Mouse (Mus musculus): Measurements from ENCODE around the gene Tatdn3. TPM values are rescaled to one million over a fixed set of nuclear protein-coding genes. Genes with fewer than 3 reads are reported as not detected.

The Tatdn3 gene
- polyA plus RNA-seq, 1 experiment from 2014 or later: 16.9 TPM

DNA sequence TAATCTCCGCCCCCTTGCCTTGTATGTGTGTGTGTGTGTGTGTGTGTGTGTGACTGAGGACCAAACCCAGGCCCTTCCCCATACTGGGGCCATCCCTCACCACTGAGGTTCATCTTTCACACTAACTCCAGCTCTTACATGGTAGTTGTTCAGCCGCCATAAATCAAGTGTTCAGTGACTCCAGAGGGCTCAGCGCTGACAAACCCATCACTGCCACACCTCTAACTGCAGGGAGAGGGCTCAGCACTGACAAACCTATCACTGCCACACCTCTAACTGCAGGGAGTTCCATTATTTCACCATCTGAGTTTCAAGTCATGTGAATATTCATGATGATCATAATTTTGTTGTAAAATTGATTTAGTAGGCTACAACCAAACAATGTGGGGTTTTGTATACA, 9.2 kb downstream of the Tatdn3 start:
- H3K9ac ChIP-seq (ENCODE audit: low read depth, low read length): no peak overlapping the region
- 94% methylated on average over 3 of the region's 3 CpGs for WGBS
- H3K27me3 ChIP-seq (replicated peaks; ENCODE audit: control insufficient read depth, insufficient read depth, low read length): no peaks in the 10 kb centered on the region
- H3K9me3 ChIP-seq (ENCODE audit: control insufficient read depth, low read length): no peaks in the 10 kb centered on the region
- no peak overlapping the region for H3K27ac ChIP-seq (ENCODE audit: low read depth, low read length)
- no peaks in the 10 kb centered on the region for H3K36me3 ChIP-seq (ENCODE audit: control insufficient read depth, insufficient read depth, low read length)
- no peaks in the 10 kb centered on the region for H3K4me1 ChIP-seq (ENCODE audit: control insufficient read depth, insufficient read depth, low read depth, low read length)
- no peak overlapping the region for H3K4me2 ChIP-seq (ENCODE audit: low read length)
- ATAC-seq: no peak
- H3K4me3 ChIP-seq (ENCODE audit: low read length): no peak overlapping the region

DNA sequence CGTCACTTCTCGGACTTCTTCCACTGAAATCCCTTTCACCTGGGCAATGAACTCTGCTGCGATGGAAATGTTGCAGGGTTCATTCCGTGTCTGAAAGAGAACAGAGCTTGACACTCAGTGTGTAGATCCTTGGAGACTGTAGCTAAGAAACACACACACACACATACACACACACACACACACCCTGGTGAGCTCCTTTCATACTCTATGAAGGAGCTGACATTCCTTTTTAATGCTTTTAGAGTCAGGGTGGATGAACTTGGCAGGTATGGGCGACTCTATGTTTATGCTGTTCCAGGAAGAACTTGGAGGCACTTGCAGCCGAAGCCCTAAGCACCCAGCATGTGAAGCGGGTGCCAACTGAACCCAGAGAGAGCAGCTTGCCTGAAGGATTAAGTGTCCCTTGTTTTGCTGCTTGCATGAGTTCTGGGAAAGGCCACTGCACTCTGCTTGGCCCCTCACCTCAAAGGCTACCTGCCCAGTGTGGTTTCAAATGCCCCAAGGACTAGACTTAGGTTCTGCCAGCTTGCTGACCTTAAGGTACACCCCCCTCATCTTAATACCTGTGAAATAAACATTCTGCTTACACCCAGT, 16.4 kb downstream of the Tatdn3 start:
- no peak overlapping the region for H3K9ac ChIP-seq (ENCODE audit: low read depth, low read length)

DNA sequence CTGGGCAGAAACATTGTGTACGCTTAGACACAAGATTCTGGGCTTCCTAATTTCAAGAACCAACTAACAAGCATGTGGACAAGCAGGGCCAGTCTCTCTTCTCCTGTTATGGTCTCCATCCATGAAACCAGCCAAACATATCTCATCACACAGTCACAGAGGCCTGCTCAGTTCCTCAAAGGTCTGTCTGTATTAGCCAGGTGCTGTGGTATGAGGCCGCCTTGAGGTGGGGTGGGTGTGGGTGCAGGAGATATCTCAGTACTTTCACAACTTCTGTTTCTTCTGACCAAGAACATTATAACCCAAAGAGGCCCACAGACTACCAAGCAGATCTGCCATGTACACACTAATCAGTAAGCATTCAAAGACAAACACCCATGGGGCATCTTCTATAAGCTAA, 17.5 kb downstream of the Tatdn3 start:
- Histone ChIP-seq H3K4me2 (ENCODE audit: low read length) (no peak overlapping the region), H3K4me3 (ENCODE audit: low read length) (no peak overlapping the region), H3K27me3 (replicated peaks; ENCODE audit: control insufficient read depth, insufficient read depth, low read length) (no peaks in the 10 kb centered on the region), H3K36me3 (ENCODE audit: control insufficient read depth, insufficient read depth, low read length) (no peaks in the 10 kb centered on the region), H3K27ac (ENCODE audit: low read depth, low read length) (no peak overlapping the region), H3K9ac (ENCODE audit: low read depth, low read length) (no peak overlapping the region), H3K9me3 (ENCODE audit: control insufficient read depth, low read length) (no peaks in the 10 kb centered on the region), H3K4me1 (ENCODE audit: control insufficient read depth, insufficient read depth, low read depth, low read length) (no peaks in the 10 kb centered on the region)
- 98% methylated on average over 2 of the region's 2 CpGs for WGBS
- ATAC-seq: no peak

More for the DNA sequence above, 16.4 kb downstream of the Tatdn3 start:
- H3K4me2 ChIP-seq (ENCODE audit: low read length): no peak overlapping the region
- no peaks in the 10 kb centered on the region for H3K36me3 ChIP-seq (ENCODE audit: control insufficient read depth, insufficient read depth, low read length)
- no peaks in the 10 kb centered on the region for H3K27me3 ChIP-seq (replicated peaks; ENCODE audit: control insufficient read depth, insufficient read depth, low read length)
- H3K4me1 ChIP-seq (ENCODE audit: control insufficient read depth, insufficient read depth, low read depth, low read length): no peaks in the 10 kb centered on the region
- H3K27ac ChIP-seq (ENCODE audit: low read depth, low read length): no peak overlapping the region
- peak; percentile 64; the same call in 1 of the 2 replicates for ATAC-seq
- no peak overlapping the region for H3K4me3 ChIP-seq (ENCODE audit: low read length)
- no peaks in the 10 kb centered on the region for H3K9me3 ChIP-seq (ENCODE audit: control insufficient read depth, low read length)
- WGBS: 72% methylated on average over 7 of the region's 7 CpGs

DNA sequence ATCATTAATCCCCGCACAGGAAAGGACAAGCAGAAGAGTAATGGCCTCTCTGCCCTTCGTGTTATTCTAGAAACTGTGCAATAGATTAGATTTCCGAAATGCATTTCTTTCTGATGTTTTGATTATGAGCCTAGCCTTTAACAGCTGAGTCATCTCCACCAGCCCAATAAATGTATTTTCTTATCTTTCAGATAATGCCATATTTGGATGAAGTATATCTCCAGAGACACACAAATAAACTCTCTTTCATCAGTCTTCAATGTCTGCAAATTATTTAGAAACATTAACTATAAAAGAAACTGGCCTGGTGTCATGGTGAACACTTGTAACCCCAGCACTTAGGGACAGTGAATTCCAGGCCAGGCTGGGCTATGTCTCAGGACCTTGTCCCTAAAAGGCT, 20.0 kb downstream of the Tatdn3 start:
- Histone ChIP-seq H3K4me1 (ENCODE audit: control insufficient read depth, insufficient read depth, low read depth, low read length) (no peaks in the 10 kb centered on the region), H3K36me3 (ENCODE audit: control insufficient read depth, insufficient read depth, low read length) (no peaks in the 10 kb centered on the region), H3K4me2 (ENCODE audit: low read length) (no peak overlapping the region), H3K27me3 (replicated peaks; ENCODE audit: control insufficient read depth, insufficient read depth, low read length) (no peaks in the 10 kb centered on the region), H3K4me3 (ENCODE audit: low read length) (no peak overlapping the region), H3K27ac (ENCODE audit: low read depth, low read length) (no peak overlapping the region), H3K9ac (ENCODE audit: low read depth, low read length) (no peak overlapping the region), H3K9me3 (ENCODE audit: control insufficient read depth, low read length) (no peaks in the 10 kb centered on the region)
- ATAC-seq: no peak
- 85% methylated on average over 3 of the region's 3 CpGs for WGBS

DNA sequence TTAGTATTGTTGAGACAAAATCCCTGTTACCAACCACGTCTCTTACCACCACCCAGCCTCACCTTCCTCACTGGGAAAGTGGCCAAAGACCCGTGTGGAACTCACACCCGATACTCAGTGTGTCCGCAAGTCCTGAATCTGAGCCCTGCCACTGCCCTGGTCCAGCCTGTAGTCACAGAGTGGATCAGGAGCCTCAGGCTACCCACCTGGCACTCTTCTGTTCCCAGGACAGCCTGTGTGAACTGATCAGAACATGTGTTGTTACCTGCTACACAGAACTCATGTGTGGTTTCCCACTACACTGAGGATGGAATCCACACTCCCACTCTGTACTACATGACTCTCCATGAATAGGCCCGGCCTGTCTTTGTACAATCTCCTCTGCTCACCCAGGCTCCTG, 20.6 kb downstream of the Tatdn3 start:
- no peaks in the 10 kb centered on the region for H3K36me3 ChIP-seq (ENCODE audit: control insufficient read depth, insufficient read depth, low read length)

DNA sequence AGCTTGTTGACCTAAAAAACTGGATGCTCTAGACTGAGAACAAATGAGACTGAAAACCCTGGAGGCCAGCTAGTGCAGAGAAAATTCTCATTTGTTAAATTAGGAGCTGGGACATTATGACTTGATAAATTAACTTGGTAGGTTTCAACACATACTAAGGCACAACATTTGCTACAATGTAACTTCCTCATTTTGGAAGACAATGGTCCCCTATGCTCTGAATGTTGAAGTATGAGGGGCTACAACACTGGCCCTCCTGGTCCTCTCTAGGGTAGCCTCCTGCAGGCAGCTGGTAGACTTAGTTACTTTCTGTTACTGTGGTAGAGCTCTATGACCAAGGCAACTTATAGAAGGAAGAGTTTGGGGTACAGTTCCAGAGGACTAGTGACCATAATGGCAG, 21.4 kb downstream of the Tatdn3 start:
- ATAC-seq: no peak
- H3K27me3 ChIP-seq (replicated peaks; ENCODE audit: control insufficient read depth, insufficient read depth, low read length): no peaks in the 10 kb centered on the region
- H3K27ac ChIP-seq (ENCODE audit: low read depth, low read length): no peak overlapping the region
- no peaks in the 10 kb centered on the region for H3K4me1 ChIP-seq (ENCODE audit: control insufficient read depth, insufficient read depth, low read depth, low read length)
- no peaks in the 10 kb centered on the region for H3K9me3 ChIP-seq (ENCODE audit: control insufficient read depth, low read length)
- H3K4me3 ChIP-seq (ENCODE audit: low read length): no peak overlapping the region
- H3K4me2 ChIP-seq (ENCODE audit: low read length): no peak overlapping the region
- H3K36me3 ChIP-seq (ENCODE audit: control insufficient read depth, insufficient read depth, low read length): no peaks in the 10 kb centered on the region
- no peak overlapping the region for H3K9ac ChIP-seq (ENCODE audit: low read depth, low read length)

More for the DNA sequence above, 20.6 kb downstream of the Tatdn3 start:
- no peak for ATAC-seq
- no peak overlapping the region for H3K4me2 ChIP-seq (ENCODE audit: low read length)
- no peak overlapping the region for H3K9ac ChIP-seq (ENCODE audit: low read depth, low read length)
- no peaks in the 10 kb centered on the region for H3K27me3 ChIP-seq (replicated peaks; ENCODE audit: control insufficient read depth, insufficient read depth, low read length)
- H3K9me3 ChIP-seq (ENCODE audit: control insufficient read depth, low read length): no peaks in the 10 kb centered on the region
- no peak overlapping the region for H3K27ac ChIP-seq (ENCODE audit: low read depth, low read length)
- no peak overlapping the region for H3K4me3 ChIP-seq (ENCODE audit: low read length)
- no peaks in the 10 kb centered on the region for H3K4me1 ChIP-seq (ENCODE audit: control insufficient read depth, insufficient read depth, low read depth, low read length)
- 82% methylated on average over 5 of the region's 5 CpGs for WGBS

DNA sequence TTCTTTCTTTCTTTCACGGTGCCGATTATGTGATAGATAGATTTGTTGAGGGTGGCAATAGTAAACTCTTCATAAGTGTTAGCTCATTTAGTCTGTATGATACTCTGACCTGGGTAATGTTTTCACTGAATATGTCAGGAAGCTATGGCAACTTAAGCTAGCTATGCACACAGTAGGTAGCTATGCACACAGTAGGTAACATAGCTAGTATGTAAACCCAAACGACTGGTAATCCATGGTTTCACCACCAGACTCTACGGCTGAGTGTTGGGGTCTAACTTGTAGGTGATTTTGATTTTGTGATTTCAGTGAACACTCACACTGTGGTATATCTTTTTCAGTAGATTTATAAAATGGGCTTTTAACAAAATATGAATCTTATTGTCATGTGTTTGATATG, 24.7 kb downstream of the Tatdn3 start:
- ATAC-seq: no peak
- Histone ChIP-seq H3K4me3 (ENCODE audit: low read length) (no peak overlapping the region), H3K9ac (ENCODE audit: low read depth, low read length) (no peak overlapping the region), H3K27me3 (replicated peaks; ENCODE audit: control insufficient read depth, insufficient read depth, low read length) (no peaks in the 10 kb centered on the region), H3K4me1 (ENCODE audit: control insufficient read depth, insufficient read depth, low read depth, low read length) (no peaks in the 10 kb centered on the region), H3K27ac (ENCODE audit: low read depth, low read length) (no peak overlapping the region), H3K4me2 (ENCODE audit: low read length) (no peak overlapping the region), H3K36me3 (ENCODE audit: control insufficient read depth, insufficient read depth, low read length) (no peaks in the 10 kb centered on the region), H3K9me3 (ENCODE audit: control insufficient read depth, low read length) (no peaks in the 10 kb centered on the region)
- WGBS: 92% methylated on average over 4 of the region's 4 CpGs

DNA sequence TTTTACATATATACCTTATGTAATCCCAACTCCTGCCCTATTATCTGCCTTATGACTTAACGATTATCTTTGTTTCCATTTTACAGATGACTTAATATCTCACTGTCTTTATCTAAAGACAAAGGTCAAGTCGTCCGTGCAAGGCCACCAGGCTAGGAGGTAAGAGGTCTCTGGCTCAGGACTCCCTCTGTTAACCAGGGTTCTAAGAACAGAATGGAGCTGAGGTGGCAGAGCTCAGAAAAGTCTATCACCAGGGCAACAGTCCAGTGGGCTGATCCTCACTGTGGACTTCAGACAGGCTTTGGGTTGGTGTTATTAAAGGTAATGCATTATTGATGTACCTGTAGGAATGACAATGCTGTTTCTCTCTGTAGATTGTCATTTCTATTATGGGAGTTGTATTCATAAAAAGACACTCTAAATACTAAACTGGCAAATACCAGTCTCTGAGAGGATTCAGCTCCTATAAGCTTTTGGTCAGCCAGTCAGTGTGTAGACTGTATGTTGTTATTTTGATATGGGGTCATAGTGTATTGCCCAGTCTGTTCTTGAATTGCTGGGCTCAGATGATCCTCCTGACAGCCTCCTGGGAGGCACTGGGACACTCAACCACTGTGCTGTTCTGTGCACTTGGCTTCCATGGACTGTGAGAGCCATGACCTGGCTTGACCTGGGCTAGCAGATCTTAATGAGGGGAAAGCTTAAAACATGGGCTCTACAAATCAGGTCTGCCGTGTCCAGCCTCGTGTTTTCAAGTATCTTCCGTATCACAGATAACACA, 26.0 kb downstream of the Tatdn3 start, which contains the start of gene Spata45:
Gene Spata45, plus strand, starts transcription at position 86 of the 781 bp plus-strand sequence.
- 83% methylated on average over 6 of the region's 6 CpGs for WGBS
- Histone ChIP-seq H3K36me3 (ENCODE audit: control insufficient read depth, insufficient read depth, low read length) (no peaks in the 10 kb centered on the region), H3K27ac (ENCODE audit: low read depth, low read length) (no peak within 1 kb of the TSS), H3K9ac (ENCODE audit: low read depth, low read length) (no peak within 1 kb of the TSS), H3K27me3 (replicated peaks; ENCODE audit: control insufficient read depth, insufficient read depth, low read length) (no peaks in the 10 kb centered on the region), H3K9me3 (ENCODE audit: control insufficient read depth, low read length) (no peaks in the 10 kb centered on the region), H3K4me3 (ENCODE audit: low read length) (no peak within 1 kb of the TSS), H3K4me1 (ENCODE audit: control insufficient read depth, insufficient read depth, low read depth, low read length) (no peaks in the 10 kb centered on the region), H3K4me2 (ENCODE audit: low read length) (no peak within 1 kb of the TSS)
- ATAC-seq: no peak

DNA sequence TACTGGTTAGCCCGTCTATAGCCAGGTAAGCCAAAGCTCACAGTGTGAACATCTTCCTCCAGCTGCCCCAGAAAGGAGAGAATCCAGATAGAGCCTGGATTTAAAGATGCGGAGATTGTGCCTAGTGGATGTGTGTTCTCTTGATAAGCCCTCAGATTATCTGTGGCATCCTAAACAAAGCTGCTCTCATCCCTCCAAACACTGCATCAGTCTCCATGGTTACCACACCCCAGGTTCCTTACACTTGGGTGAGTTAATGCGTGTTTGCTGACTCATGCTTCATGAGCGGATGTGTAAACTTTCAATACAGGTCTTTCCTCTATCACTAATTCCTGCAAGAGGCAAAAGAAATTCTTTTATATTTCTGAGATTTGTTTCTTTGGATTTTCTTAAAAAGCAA, 27.1 kb downstream of the Tatdn3 start:
- ATAC-seq: no peak
- no peaks in the 10 kb centered on the region for H3K27me3 ChIP-seq (replicated peaks; ENCODE audit: control insufficient read depth, insufficient read depth, low read length)
- H3K4me2 ChIP-seq (ENCODE audit: low read length): no peak overlapping the region
- WGBS: 30% methylated on average over 4 of the region's 4 CpGs
- H3K4me3 ChIP-seq (ENCODE audit: low read length): no peak overlapping the region
- no peak overlapping the region for H3K27ac ChIP-seq (ENCODE audit: low read depth, low read length)
- no peaks in the 10 kb centered on the region for H3K9me3 ChIP-seq (ENCODE audit: control insufficient read depth, low read length)
- H3K4me1 ChIP-seq (ENCODE audit: control insufficient read depth, insufficient read depth, low read depth, low read length): no peaks in the 10 kb centered on the region
- H3K36me3 ChIP-seq (ENCODE audit: control insufficient read depth, insufficient read depth, low read length): no peaks in the 10 kb centered on the region
- H3K9ac ChIP-seq (ENCODE audit: low read depth, low read length): no peak overlapping the region

All from hindbrain, embryonic 16.5 days (tissue).